Mouse (Mus musculus): ENCODE results near the gene Nell1.

The Nell1 gene

GRCm38 (mm10) chr7:50260016-50260415 lies 285.4 kb downstream of the Nell1 start:
- no peak for DNase-seq (ENCODE audit: low spot score in 2 of 2)

GRCm38 (mm10) chr7:50295508-50295907 lies 320.8 kb downstream of the Nell1 start:
- no peak for DNase-seq (ENCODE audit: low spot score in 2 of 2)

GRCm38 (mm10) chr7:50338226-50338625 lies 363.6 kb downstream of the Nell1 start:
- DNase-seq (ENCODE audit: low spot score in 2 of 2), result no peak

- no peak for DNase-seq (ENCODE audit: low spot score in 2 of 2)
Observed at GRCm38 (mm10) chr7:50338757-50339156, 364.1 kb downstream of the Nell1 start.

GRCm38 (mm10) chr7:50351564-50351963 lies 376.9 kb downstream of the Nell1 start:
- no peak for DNase-seq (ENCODE audit: low spot score in 2 of 2)

GRCm38 (mm10) chr7:50357213-50357612 lies 382.5 kb downstream of the Nell1 start:
- DNase-seq (ENCODE audit: low spot score in 2 of 2), result no peak

- DNase-seq (ENCODE audit: low spot score in 2 of 2), result no peak
Observed at GRCm38 (mm10) chr7:50362039-50362438, 387.4 kb downstream of the Nell1 start.

- DNase-seq (ENCODE audit: low spot score in 2 of 2), result peak; percentile 26 to 29
Observed at GRCm38 (mm10) chr7:50374876-50375275, 400.2 kb downstream of the Nell1 start.

- DNase-seq (ENCODE audit: low spot score in 2 of 2), result no peak
Observed at GRCm38 (mm10) chr7:50410421-50410820, 435.8 kb downstream of the Nell1 start.

- no peak for DNase-seq (ENCODE audit: low spot score in 2 of 2)
Observed at GRCm38 (mm10) chr7:50419976-50420375, 445.3 kb downstream of the Nell1 start.

- DNase-seq (ENCODE audit: low spot score in 2 of 2), result no peak
Observed at GRCm38 (mm10) chr7:50422422-50423195, 447.9 kb downstream of the Nell1 start.

- DNase-seq (ENCODE audit: low spot score in 2 of 2), result no peak
Observed at GRCm38 (mm10) chr7:50429725-50430124, 455.1 kb downstream of the Nell1 start.

- no peak for DNase-seq (ENCODE audit: low spot score in 2 of 2)
Observed at GRCm38 (mm10) chr7:50441237-50441636, 466.6 kb downstream of the Nell1 start.

- DNase-seq (ENCODE audit: low spot score in 2 of 2), result no peak
Observed at GRCm38 (mm10) chr7:50447316-50447715, 472.7 kb downstream of the Nell1 start.

GRCm38 (mm10) chr7:50467742-50468141 lies 493.1 kb downstream of the Nell1 start:
- no peak for DNase-seq (ENCODE audit: low spot score in 2 of 2)

- no peak for DNase-seq (ENCODE audit: low spot score in 2 of 2)
Observed at GRCm38 (mm10) chr7:50470555-50470954, 495.9 kb downstream of the Nell1 start.

- DNase-seq (ENCODE audit: low spot score in 2 of 2), result no peak
Observed at GRCm38 (mm10) chr7:50482011-50482410, 507.3 kb downstream of the Nell1 start.

GRCm38 (mm10) chr7:50485304-50485703 lies 510.6 kb downstream of the Nell1 start:
- peak; percentile 8 to 20 for DNase-seq (ENCODE audit: low spot score in 2 of 2)

GRCm38 (mm10) chr7:50486884-50487420 lies 512.3 kb downstream of the Nell1 start:
- no peak for DNase-seq (ENCODE audit: low spot score in 2 of 2)

GRCm38 (mm10) chr7:50501562-50501961 lies 526.9 kb downstream of the Nell1 start:
- no peak for DNase-seq (ENCODE audit: low spot score in 2 of 2)

- DNase-seq (ENCODE audit: low spot score in 2 of 2), result no peak
Observed at GRCm38 (mm10) chr7:50507047-50507446, 532.4 kb downstream of the Nell1 start.

- no peak for DNase-seq (ENCODE audit: low spot score in 2 of 2)
Observed at GRCm38 (mm10) chr7:50514830-50515229, 540.2 kb downstream of the Nell1 start.

- DNase-seq (ENCODE audit: low spot score in 2 of 2), result no peak
Observed at GRCm38 (mm10) chr7:50516681-50517080, 542.0 kb downstream of the Nell1 start.
